Mouse (Mus musculus) G1E-ER4 (cell line): ENCODE data around the gene Kcnab1. TPM values are rescaled to one million over a fixed set of nuclear protein-coding genes. Genes with fewer than 3 reads are reported as not detected.

Experiments
- GATA1 ChIP-seq: IDR thresholded peaks from one replicate; pipeline ENCODE4 v1.8.0; 2012; ENCODE audit warnings: low read length, inconsistent platforms
- polyA plus RNA-seq: library from polyadenylated mRNA; stranded (reverse); fragments of >175 nt; gene quantifications from 2 replicates; pipeline ENCODE4 v1.2.3, GENCODE M21; 2012

Kcnab1 gene
- polyA plus RNA-seq, 1 experiment: not detected

DNA sequence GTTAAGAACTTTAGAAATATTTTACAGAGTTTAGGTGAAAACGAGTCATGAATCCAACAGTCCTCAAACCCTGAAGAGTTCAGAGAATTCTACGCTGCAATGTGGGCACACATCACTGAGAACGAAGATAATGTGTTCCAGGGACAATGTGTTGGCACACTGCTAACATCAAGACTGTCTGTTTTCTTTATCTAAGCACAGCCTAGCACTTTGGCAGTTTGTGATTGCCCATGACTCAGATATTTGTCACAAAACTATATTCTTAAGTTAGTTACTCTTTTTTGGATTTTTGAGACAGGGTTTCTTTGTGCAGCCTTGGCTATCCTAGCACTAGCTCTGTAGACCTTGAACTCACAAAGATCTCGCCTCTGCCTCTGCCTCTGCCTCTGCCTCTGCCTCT lies 151.3 kb downstream of the Kcnab1 start:
- TF ChIP-seq GATA1: no peak

DNA sequence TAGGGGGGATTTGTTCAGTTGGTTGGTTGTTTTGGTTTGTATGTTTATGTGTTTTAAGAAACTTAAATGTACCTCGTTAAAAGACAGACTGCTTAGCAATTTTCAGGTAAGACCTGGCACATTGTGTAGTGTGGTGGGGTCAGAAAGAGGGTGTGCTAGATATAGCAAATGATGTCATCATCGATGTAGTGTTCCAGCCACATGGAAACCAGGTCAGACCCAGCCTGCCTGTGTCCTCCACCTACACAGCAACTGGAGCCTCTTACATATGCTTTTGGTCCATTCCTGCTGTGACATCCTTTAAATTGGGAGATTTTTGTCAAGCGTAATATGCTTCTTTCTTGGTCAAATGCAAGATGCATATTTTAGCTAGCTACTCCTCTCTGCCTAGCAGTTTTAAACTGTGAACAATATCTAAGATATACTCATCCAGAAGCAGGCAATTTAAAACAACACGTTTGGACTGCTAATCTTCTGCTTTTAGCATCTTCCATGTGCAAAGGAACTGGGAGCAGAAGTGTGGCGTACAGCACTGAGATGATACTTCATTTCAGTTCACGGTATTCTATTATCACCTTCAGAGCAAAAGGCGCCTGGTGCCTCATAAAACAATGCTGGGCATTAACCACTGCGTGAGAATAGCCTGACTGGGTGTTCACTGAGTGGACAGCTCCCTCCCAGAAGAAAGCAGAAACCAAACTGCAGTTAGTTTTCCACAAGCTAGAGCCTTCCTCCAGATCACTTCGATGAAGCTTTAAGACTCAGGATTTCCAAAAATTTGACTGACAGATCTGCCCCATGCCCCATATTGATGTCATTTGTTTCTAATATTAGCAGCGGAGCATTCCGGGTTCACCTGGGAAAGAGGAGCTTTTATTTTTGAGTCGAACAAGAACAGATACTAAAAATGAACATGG lies 153.6 kb downstream of the Kcnab1 start:
- TF ChIP-seq GATA1: no peak

DNA sequence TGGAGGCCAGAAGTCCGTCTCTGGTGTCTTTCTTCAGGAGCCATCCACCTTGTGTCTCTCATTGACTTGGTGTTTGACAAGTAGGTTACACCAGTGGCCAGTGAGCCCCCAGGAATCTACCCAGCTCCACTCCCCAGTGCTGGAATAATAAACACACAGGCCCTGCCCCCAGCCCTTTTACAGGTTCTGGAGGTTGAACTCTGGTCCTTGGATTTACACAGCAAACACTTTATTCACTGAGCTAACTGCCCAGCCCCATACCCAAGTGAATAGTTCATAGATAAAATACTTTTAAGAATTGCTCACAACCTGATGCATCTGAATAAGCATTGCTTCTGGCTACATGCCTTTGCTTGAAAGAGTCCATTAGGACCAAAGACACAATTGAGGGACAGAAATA lies 164.1 kb downstream of the Kcnab1 start:
- no peak for TF ChIP-seq GATA1

DNA sequence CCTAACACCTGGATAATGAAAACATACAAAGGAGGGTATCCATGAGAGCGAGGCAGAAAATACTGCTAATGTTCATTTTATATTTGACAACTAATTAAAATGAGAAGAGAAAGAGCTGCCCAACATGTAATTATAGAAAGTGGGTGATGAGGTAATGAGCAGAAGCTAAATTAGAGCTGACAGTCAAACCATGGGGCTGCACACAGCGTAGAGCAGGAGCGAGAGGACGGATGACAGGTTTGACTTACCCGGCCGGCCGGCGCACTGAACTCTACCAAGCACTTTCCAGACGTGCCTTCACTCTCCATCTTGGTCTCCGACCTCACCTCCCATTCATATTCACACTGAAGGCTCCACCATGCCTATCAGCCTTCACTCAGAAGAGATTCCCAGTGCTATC lies 168.6 kb downstream of the Kcnab1 start:
- TF ChIP-seq GATA1: no peak

DNA sequence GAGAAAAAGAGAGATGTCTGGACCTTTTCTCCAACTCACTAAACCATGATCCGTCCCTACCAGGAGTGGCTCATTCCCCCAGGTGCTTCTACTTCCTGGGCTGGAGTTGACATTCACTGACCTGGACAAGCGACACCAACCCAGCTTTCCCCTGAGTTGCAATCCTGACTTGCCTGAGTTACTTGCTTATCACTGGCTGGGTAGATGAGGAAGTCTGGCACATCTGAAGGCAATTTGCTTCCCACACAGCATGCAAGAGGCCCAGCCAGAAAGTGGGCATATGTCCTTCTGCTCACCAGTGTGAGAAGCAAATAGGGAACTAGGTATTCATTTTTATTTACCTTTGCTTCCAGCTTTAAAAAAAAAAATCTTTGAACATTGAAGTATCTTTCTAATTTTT lies 174.2 kb downstream of the Kcnab1 start:
- TF ChIP-seq GATA1: no peak

DNA sequence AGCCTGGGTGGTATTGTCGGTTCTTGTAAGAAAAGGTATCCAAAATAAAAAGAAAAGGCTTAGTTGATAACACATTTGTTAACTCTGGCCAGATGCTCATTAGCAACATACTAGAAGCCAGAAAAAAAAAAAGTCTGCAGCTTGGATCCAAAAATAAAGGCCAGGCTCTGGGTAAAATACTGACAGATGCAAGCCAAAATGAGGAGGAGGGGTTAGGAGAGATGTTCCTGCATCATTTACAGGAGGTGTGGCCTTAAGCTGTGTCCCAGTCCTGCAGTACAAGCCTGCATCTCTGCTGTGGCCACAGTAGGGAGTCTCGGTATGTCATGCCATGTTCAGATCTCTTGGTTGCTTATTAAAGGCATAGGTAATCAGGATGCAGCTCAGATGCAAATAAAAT lies 179.8 kb downstream of the Kcnab1 start:
- TF ChIP-seq GATA1: no peak

DNA sequence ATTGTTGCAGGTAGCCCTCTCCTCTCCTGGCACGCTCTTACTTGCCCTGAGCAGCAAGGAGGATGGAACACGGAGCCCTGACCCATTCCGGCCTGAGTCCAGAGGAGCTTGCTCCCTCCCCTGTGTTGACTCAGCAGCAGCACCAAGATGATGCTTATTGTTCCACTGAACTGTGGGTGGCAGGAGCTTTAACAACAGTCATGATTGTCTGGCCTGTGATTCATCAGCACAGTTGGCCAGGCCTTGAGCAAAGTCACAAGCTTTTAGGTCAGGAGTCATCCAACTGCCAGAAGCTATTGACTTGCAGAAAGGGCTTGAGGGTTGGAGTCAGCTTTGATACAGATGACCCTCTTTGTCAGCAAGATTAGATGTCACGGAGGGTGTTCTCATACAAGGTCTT lies 187.8 kb downstream of the Kcnab1 start:
- no peak for TF ChIP-seq GATA1

DNA sequence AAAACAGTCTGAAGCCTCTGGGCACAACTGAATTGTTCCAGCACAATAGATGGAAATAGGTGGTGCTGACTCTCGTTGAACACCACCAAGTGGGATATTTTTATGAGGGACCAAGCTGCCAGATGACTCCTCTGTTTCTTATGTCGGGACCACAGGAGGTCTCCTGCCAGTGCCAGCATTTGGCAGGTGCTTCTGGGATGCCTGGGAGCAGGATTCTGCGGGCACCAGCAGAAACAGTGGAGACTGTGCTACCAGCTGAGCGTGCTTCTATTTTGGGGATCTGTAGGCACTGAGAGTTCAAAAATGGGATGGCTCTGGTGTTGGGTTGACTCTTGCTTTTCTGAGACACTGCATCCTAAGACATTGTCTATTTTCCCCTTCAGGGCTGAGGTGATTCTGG lies 190.0 kb downstream of the Kcnab1 start:
- TF ChIP-seq GATA1: no peak

DNA sequence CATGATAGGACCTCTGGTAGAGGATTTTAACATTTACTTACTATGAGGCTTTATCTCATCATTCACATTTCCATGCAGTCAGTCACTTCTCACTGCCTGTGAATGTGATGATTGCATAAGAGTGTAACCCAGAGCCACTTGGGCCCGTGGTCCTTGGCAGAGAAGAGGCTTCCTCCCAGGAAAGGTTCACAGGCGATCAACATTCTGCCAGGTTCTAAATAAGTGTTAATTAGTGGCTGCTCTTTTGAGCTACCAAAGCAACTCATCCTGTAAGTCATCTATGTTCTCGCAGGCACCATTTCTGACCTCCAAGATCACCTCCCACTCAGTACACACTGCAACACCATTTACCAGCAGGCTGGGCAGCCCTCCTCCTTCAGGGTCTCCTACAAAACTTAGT lies 192.3 kb downstream of the Kcnab1 start:
- TF ChIP-seq GATA1: no peak

DNA sequence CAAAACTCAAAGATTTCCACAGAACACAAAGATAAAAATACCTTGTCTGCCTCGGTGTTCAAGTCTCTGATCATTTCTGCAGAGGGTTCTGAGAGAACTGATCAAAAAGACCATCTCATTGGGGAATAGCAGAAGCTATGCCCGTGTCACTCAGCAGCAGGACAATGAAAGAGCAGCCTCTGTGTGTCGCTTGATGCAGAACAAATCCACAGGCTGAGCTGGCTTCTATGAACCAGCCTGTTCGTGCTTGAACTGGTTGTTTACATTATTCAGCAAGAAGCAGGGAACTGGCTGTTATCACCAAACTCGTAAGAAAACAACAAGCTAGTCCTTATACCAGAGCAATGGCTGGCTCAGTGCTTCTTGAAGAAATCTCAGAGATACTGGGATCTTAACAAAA lies 193.4 kb downstream of the Kcnab1 start:
- no peak for TF ChIP-seq GATA1

DNA sequence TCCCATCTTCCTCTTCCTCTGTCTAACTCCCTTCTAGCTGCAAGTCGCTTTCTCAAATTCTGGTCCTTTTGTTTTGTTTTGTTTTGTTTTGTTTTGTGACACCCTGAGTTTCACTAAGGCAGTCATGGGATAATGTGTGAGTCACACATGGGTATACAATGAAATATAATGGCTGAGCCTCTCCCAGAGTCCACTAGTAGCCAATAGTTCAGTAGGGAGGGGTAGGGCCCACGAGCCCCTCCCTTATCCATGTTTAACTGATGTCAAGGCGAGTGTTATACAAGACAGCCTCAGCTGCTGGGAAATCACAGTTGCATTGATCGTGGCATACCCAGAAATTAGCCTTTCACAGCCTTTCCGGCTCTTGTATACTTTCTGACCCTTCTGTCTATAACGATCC lies 206.7 kb downstream of the Kcnab1 start:
- no peak for TF ChIP-seq GATA1

DNA sequence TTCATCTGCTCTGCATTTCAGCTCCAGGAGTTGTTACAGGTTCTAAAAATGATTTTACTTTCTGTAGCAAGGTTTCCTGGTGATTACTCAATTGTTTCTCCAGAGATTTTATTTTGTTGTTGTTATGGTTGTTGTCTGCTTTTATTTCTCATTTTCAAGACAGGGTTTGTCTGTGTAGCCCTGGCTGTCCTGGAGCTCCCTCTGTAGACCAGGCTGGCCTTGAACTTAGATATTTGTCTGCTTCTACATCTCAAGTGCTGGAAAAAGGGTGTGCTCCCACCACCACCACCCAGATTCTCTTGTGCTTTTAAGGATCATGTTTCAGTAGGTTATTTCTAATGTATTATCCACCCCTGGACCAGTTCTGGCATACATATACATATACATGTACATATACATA lies 207.6 kb downstream of the Kcnab1 start:
- TF ChIP-seq GATA1: no peak

DNA sequence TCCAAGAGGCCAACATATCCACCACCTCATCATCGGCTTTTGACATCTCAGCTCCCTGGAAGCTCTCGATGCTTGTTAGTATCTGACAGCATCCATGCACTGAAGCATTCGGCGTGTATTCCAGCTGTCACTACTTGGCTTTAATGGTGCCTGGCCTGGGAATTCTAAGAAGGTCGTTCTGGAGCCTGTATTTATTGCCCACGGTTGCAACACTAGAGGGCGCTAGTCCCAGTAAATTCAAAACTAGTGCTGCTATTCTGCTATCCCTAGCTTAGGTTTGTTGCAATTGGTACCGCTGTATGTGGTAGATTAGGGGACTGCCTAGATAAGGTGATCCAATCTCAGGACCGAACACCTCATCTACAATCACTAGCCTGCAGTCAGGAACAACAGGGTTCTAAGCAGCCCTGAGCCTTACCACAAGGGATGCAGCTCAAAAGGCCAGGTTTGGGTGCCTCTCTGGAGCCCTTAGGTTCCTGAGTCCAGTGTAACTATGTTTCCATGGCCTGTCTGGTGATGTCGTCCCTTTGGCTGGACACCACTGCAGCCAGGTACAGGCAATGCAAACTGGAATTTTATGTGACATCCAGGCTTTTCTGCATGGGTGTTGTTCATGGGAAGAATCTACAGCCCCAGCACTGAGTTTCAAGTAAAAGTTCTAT lies 208.8 kb downstream of the Kcnab1 start:
- TF ChIP-seq GATA1: no peak

DNA sequence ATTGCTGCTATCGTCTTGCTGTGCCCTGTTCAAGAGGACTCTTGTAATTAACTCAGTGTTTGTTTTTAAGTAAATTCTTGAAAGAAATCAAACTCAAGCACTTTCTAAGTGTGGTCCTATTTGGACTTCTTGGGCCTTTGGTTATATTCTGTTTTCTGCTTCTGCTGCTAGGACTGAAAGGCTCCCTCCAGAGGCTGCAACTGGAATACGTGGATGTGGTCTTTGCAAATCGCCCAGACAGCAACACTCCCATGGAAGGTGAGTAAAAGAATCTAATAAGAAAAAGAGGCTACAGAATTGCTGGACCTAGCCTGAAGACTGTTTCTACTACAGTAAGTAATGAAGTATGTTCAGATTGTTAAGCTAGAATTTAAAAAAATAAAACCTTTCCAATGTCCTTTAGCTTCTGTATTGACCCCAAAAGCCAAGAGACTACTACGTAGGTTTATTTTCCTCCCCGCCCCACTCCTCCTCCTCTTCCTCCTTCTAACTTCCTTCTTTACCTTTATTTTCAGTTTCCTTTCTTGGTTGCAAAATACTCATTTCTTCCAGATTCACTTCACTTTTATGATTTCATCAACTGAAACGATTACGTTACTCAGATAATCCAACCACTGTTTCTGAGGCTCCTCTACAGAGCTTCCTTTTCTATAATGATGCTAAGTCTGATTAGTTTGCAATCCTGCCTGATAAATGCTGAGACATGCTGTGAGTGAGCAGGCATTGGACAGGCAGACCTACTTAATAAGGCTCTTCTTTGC lies 210.2 kb downstream of the Kcnab1 start:
- no peak for TF ChIP-seq GATA1

DNA sequence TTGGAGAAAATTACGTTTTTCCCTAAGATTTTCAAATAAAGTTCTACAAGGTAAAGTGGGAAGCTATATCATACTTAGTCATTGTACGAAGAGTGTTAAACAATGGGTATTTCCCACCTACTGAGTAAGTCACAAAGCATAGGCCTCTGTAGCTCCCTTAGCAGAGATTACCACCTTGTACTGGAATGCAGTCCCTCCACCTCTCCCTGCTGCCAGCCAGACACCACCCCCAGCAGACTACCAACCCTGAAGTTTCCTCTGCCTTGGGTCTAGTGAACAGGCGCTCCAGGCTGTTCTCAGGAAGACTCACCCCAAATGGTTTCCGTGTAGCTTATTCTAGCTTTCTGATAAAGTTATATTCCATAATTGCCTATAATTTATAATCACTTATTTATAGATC lies 211.8 kb downstream of the Kcnab1 start:
- TF ChIP-seq GATA1: no peak
